Mouse (Mus musculus) forebrain, embryonic 15.5 days (tissue): ENCODE measurements at regions not wholly inside any gene's neighbourhood (a gene's known extent, or its start where the extent isn't known, plus 50 kb on each side); places are given as distances from the start of the nearest gene placed in this dataset.

Experiments used
- ATAC-seq: fragments of 200-750 bp; cut with Nextera tagmentation; replicated peaks from 2 replicates; pipeline ENCODE4 v1.8.0; 2017; ENCODE audit warnings: mild to moderate bottlenecking, moderate TSS enrichment, moderate library complexity
- H3K27ac ChIP-seq: fragments of 300-500 bp; sonication (generic); replicated peaks from 2 replicates; pipeline ENCODE4 v1.5.1; 2015; ENCODE audit warnings: mild to moderate bottlenecking, inconsistent platforms
- H3K27me3 ChIP-seq: fragments of 300-500 bp; sonication (generic); 2 replicates; pipeline ENCODE4 v1.6.1; 2015; ENCODE audit warnings: inconsistent platforms
- H3K36me3 ChIP-seq: fragments of 300-500 bp; sonication (generic); 2 replicates; pipeline ENCODE4 v1.6.1; 2015; ENCODE audit warnings: mild to moderate bottlenecking, inconsistent platforms
- H3K4me1 ChIP-seq: fragments of 300-500 bp; sonication (generic); 2 replicates; pipeline ENCODE4 v1.6.1; 2015; ENCODE audit warnings: inconsistent platforms
- H3K4me2 ChIP-seq: fragments of 300-500 bp; sonication (generic); replicated peaks from 2 replicates; pipeline ENCODE4 v1.6.1; 2015; ENCODE audit warnings: mild to moderate bottlenecking, inconsistent platforms
- H3K4me3 ChIP-seq: fragments of 300-500 bp; sonication (generic); 2 replicates; pipeline ENCODE4 v1.5.1; 2015; ENCODE audit warnings: mild to moderate bottlenecking, inconsistent platforms
- H3K9ac ChIP-seq: fragments of 300-500 bp; sonication (generic); replicated peaks from 2 replicates; pipeline ENCODE4 v1.6.1; 2015; ENCODE audit warnings: mild to moderate bottlenecking, inconsistent platforms
- H3K9me3 ChIP-seq: fragments of 300-500 bp; sonication (generic); 2 replicates; pipeline ENCODE4 v1.6.1; 2016; ENCODE audit warnings: inconsistent platforms
- WGBS: fragments of 180-500 bp; shearing (Covaris S2); methylation state at CpG from one replicate; pipeline ENCODE4 v1.1.7; 2015; ENCODE audit warnings: mixed read lengths; 5-methylcytosine and 5-hydroxymethylcytosine counted together

GRCm38 (mm10) chr2:167804493-167805227 lies 115.0 kb upstream of the Tmem189 start:
- H3K4me2 ChIP-seq = no peak overlapping the region
- H3K4me3 ChIP-seq = no peak overlapping the region
- H3K9me3 ChIP-seq = no peaks in the 10 kb centered on the region
- H3K4me1 ChIP-seq = no peaks in the 10 kb centered on the region
- 73% methylated on average over 18 of the region's 18 CpGs for WGBS
- no peak overlapping the region for H3K27ac ChIP-seq
- ATAC-seq = no peak
- H3K9ac ChIP-seq = no peak overlapping the region
- no peaks in the 10 kb centered on the region for H3K36me3 ChIP-seq
- H3K27me3 ChIP-seq = no peaks in the 10 kb centered on the region

GRCm38 (mm10) chr2:167802494-167802893 lies 112.9 kb upstream of the Tmem189 start:
- H3K4me2 ChIP-seq = no peak overlapping the region
- H3K27ac ChIP-seq = no peak overlapping the region
- ATAC-seq = no peak
- no peak overlapping the region for H3K9ac ChIP-seq
- no peak overlapping the region for H3K4me3 ChIP-seq
- H3K9me3 ChIP-seq = no peaks in the 10 kb centered on the region
- H3K27me3 ChIP-seq = no peaks in the 10 kb centered on the region
- no peaks in the 10 kb centered on the region for H3K36me3 ChIP-seq
- WGBS = 82% methylated on average over 9 of the region's 9 CpGs
- H3K4me1 ChIP-seq = no peaks in the 10 kb centered on the region

- no peak for ATAC-seq
- no peaks in the 10 kb centered on the region for H3K27me3 ChIP-seq
- H3K4me2 ChIP-seq = no peak overlapping the region
- no peaks in the 10 kb centered on the region for H3K4me1 ChIP-seq
- no peaks in the 10 kb centered on the region for H3K9me3 ChIP-seq
- no peak overlapping the region for H3K4me3 ChIP-seq
- WGBS = 93% methylated on average over 10 of the region's 10 CpGs
- H3K36me3 ChIP-seq = no peaks in the 10 kb centered on the region
- no peak overlapping the region for H3K9ac ChIP-seq
- H3K27ac ChIP-seq = no peak overlapping the region
Observed at GRCm38 (mm10) chr2:167801389-167801788, 111.8 kb upstream of the Tmem189 start.

- no peaks in the 10 kb centered on the region for H3K36me3 ChIP-seq
- no peak overlapping the region for H3K9ac ChIP-seq
- 70% methylated on average over 11 of the region's 11 CpGs for WGBS
- H3K9me3 ChIP-seq = no peaks in the 10 kb centered on the region
- no peak for ATAC-seq
- no peak overlapping the region for H3K4me2 ChIP-seq
- H3K4me3 ChIP-seq = no peak overlapping the region
- no peaks in the 10 kb centered on the region for H3K4me1 ChIP-seq
- H3K27me3 ChIP-seq = no peaks in the 10 kb centered on the region
- no peak overlapping the region for H3K27ac ChIP-seq
Observed at GRCm38 (mm10) chr2:167800648-167801245, 111.1 kb upstream of the Tmem189 start.

GRCm38 (mm10) chr2:167799629-167800387 lies 110.2 kb upstream of the Tmem189 start:
- no peaks in the 10 kb centered on the region for H3K27me3 ChIP-seq
- 92% methylated on average over 5 of the region's 5 CpGs for WGBS
- no peaks in the 10 kb centered on the region for H3K36me3 ChIP-seq
- H3K27ac ChIP-seq = no peak overlapping the region
- H3K4me2 ChIP-seq = no peak overlapping the region
- H3K9me3 ChIP-seq = no peaks in the 10 kb centered on the region
- ATAC-seq = no peak; the same call in 1 of the 2 replicates
- H3K4me3 ChIP-seq = no peak overlapping the region
- H3K4me1 ChIP-seq = no peaks in the 10 kb centered on the region
- no peak overlapping the region for H3K9ac ChIP-seq

- no peaks in the 10 kb centered on the region for H3K27me3 ChIP-seq
- H3K4me3 ChIP-seq = no peak overlapping the region
- no peak overlapping the region for H3K9ac ChIP-seq
- WGBS = 93% methylated on average over 9 of the region's 9 CpGs
- no peaks in the 10 kb centered on the region for H3K9me3 ChIP-seq
- no peaks in the 10 kb centered on the region for H3K4me1 ChIP-seq
- H3K36me3 ChIP-seq = no peaks in the 10 kb centered on the region
- H3K27ac ChIP-seq = no peak overlapping the region
- no peak for ATAC-seq
- H3K4me2 ChIP-seq = no peak overlapping the region
Observed at GRCm38 (mm10) chr2:167798969-167799513, 109.4 kb upstream of the Tmem189 start.

GRCm38 (mm10) chr2:167798076-167798782 lies 108.6 kb upstream of the Tmem189 start:
- Histone ChIP-seq H3K36me3 (no peaks in the 10 kb centered on the region), H3K4me3 (no peak overlapping the region), H3K9ac (no peak overlapping the region), H3K4me2 (no peak overlapping the region), H3K9me3 (no peaks in the 10 kb centered on the region), H3K27me3 (no peaks in the 10 kb centered on the region), H3K27ac (no peak overlapping the region), H3K4me1 (no peaks in the 10 kb centered on the region)
- no peak for ATAC-seq
- 89% methylated on average over 11 of the region's 11 CpGs for whole genome bisulfite sequencing

- WGBS = 85% methylated on average over 7 of the region's 7 CpGs
- Histone ChIP-seq H3K9me3 (no peaks in the 10 kb centered on the region), H3K4me1 (no peaks in the 10 kb centered on the region), H3K4me3 (no peak overlapping the region), H3K27me3 (no peaks in the 10 kb centered on the region), H3K27ac (no peak overlapping the region), H3K9ac (no peak overlapping the region), H3K36me3 (no peaks in the 10 kb centered on the region), H3K4me2 (no peak overlapping the region)
- no peak for ATAC-seq
Observed at GRCm38 (mm10) chr2:167795491-167795890, 105.9 kb upstream of the Tmem189 start.

- no peaks in the 10 kb centered on the region for H3K9me3 ChIP-seq
- ATAC-seq = no peak
- H3K9ac ChIP-seq = no peak overlapping the region
- no peaks in the 10 kb centered on the region for H3K27me3 ChIP-seq
- WGBS = 77% methylated on average over 2 of the region's 2 CpGs
- no peaks in the 10 kb centered on the region for H3K36me3 ChIP-seq
- H3K4me2 ChIP-seq = no peak overlapping the region
- H3K4me1 ChIP-seq = no peaks in the 10 kb centered on the region
- H3K4me3 ChIP-seq = no peak overlapping the region
- H3K27ac ChIP-seq = no peak overlapping the region
Observed at GRCm38 (mm10) chr2:167793916-167794315, 104.3 kb upstream of the Tmem189 start.

- Histone ChIP-seq H3K27ac (no peak overlapping the region), H3K27me3 (no peaks in the 10 kb centered on the region), H3K4me2 (no peak overlapping the region), H3K9me3 (no peaks in the 10 kb centered on the region), H3K4me1 (no peaks in the 10 kb centered on the region), H3K9ac (no peak overlapping the region), H3K36me3 (no peaks in the 10 kb centered on the region), H3K4me3 (no peak overlapping the region)
- no peak for ATAC-seq
- 57% methylated on average over 3 of the region's 3 CpGs for WGBS
Observed at GRCm38 (mm10) chr2:167792753-167793152, 103.1 kb upstream of the Tmem189 start.

- no peaks in the 10 kb centered on the region for H3K36me3 ChIP-seq
- no peak overlapping the region for H3K4me3 ChIP-seq
- H3K4me1 ChIP-seq = no peaks in the 10 kb centered on the region
- H3K9ac ChIP-seq = no peak overlapping the region
- H3K9me3 ChIP-seq = no peaks in the 10 kb centered on the region
- ATAC-seq = no peak
- H3K4me2 ChIP-seq = no peak overlapping the region
- H3K27me3 ChIP-seq = no peaks in the 10 kb centered on the region
- WGBS = 49% methylated on average over 3 of the region's 3 CpGs
- no peak overlapping the region for H3K27ac ChIP-seq
Observed at GRCm38 (mm10) chr2:167792330-167792729, 102.7 kb upstream of the Tmem189 start.

- Histone ChIP-seq H3K4me2 (no peak overlapping the region), H3K9me3 (no peaks in the 10 kb centered on the region), H3K4me3 (no peak overlapping the region), H3K4me1 (no peaks in the 10 kb centered on the region), H3K36me3 (no peaks in the 10 kb centered on the region), H3K27me3 (no peaks in the 10 kb centered on the region), H3K27ac (no peak overlapping the region), H3K9ac (no peak overlapping the region)
- 86% methylated on average over 11 of the region's 11 CpGs for WGBS
- ATAC-seq = no peak
Observed at GRCm38 (mm10) chr2:167789471-167789923, 99.9 kb upstream of the Tmem189 start.
